Mouse (Mus musculus) spleen, postnatal 4 days (tissue): ENCODE results near the gene Hivep3.
A peak's percentile ranks its signal among the peaks of the same experiment; 100 is the strongest.

Experiments
- DNase-seq, 2 experiments: peaks; one replicate each; pipeline ENCODE4 v3.0.0; 2022; ENCODE audit warnings: low spot score in 2 of 2

Hivep3 gene

DNA sequence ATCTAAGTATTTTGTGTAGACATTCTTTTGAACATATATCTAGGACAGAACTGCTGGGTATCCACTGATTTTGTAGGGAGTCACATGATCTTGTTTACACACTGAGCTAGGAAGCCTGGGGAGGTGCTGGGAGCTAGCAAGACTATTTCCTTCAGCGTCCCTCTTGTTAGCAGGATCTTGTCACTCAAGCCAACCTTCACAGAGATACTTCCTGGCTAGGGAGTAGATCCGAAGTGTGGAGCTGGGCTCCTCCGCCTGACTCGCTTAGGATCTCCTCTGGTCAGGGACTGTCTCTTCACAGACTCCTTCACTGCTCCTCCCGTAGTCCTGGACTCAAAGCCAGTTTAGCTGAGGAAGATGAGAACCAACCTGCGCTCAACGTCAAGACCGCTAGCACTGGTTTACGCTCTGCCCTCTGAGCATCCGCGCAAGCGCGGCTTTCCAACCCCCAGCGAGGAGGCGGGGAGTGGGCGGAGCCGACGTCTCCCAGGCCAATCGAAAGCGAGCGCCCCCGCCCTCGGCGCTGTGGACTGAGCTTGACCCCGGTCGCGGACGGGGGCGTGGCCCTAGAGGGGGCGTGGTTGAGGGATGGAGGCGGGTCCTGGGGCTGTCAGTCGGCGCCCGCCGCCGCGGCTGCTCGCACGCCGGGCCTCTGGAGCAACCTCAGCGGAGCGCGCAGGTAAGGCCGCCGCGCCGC lies at the start of gene Hivep3:
TSS of gene Hivep3 (plus strand) at position 601 of the 697 bp plus-strand sequence.
- peak; percentile 98 to 99 for DNase-seq

DNA sequence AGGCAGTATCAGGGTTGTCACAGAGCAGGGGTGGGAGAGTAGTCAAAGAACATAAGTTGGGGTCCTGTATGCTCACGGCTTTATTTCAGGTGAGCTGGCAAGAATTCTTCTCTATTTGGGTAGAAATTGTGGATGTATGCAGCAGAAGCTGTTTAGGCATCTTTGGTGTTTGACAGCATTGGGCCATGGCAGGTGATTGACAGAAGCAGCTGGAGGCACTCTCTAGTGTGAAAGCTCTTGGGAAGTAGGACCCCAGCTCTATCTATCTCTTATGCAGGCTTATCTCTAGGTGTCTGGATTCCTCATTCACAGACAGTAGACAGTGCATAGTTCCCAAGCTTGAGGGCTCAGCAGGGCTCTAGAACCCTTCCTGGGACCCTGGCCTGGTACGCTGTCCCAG lies 47.8 kb upstream of the Hivep3 start:
- no peak for DNase-seq

DNA sequence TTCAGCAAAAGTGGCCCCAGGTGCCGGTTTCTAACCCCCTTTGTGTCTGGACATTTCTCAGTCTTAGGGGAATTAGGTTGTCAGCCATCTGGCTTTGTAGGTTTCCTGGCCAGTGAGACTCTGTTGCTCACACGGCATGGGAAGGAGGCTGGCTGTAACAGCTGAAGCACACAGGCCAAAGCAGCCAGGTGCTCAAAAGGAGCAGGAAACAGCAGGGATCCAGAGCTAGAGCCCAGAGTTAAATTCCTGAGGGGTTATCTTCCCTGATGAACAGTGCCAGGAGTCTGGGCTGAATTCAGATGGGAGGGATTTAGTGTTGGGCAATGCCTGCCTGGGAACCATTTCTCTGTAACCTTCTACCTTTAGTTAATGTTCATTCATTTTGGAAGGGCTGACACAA lies 35.2 kb upstream of the Hivep3 start:
- DNase-seq: no peak

DNA sequence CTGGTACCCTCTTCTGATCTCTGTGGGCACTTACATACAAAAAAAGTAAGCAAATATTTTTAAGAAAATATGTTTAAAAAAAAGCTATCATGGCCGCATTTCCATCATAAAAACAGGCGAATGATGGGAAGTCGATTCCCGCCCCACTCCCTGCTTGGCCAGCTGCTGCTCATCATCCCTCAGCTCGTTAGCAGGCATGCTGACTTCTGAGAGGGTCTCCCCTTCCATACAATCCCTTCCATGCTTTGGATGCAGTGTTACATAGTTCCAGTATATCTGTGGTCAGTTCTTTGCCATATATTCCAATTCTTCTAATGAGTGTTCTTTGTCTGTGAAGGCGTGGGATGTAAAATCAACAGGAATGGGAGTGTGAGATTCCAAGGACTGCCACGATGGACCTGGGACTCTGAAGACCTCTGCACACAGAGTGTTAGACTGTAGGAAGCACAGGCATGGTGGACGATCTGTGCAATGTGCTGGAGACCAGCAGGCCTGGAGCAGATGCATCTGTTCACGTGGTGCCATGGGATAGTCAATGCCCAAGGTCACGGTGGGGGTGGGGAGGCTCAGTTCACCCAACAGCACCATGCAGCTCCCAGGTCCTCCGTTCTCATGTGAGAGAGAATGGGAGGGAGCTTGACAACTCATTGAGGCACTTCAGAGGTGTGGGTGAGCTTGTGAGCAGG lies 32.2 kb upstream of the Hivep3 start:
- DNase-seq: no peak

DNA sequence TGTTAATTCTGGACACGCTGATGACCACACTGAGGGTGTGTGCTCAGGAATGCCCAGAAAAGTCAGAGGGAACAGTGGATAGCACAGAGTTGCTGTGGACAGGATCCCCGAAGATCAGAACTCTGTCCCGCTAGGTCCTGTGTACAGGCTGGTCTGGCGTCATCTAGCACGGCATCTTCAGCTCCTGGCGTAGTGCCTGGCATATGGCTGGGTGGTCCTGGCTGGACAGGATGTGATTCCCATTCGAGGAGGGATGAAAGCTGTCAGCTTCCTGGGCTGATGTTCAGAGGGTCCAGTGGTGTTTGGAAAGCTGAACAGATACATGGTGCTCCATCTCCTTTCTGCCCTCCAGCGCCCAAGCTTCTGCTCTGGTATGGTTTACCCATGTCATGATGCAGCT lies 29.6 kb upstream of the Hivep3 start:
- no peak for DNase-seq

DNA sequence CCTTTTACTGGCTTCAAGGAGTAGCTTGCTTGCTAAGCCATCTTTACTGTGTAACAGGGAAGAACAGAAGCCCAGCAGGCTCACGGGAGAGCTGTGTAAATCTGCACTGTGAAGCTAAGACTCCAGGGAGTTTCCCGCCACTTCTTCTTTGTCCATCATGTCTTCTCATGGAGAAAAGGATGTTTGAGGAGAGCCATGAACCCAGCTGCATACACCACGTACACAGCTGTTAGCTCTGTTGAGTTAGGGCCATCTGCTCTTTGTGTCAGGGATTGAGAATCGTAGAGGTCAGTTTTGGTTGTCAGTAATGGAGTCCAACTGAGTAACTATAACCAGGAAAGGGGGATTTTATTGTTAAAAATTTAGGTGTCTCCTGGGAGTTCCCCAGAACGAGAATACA lies 26.3 kb upstream of the Hivep3 start:
- DNase-seq: no peak

DNA sequence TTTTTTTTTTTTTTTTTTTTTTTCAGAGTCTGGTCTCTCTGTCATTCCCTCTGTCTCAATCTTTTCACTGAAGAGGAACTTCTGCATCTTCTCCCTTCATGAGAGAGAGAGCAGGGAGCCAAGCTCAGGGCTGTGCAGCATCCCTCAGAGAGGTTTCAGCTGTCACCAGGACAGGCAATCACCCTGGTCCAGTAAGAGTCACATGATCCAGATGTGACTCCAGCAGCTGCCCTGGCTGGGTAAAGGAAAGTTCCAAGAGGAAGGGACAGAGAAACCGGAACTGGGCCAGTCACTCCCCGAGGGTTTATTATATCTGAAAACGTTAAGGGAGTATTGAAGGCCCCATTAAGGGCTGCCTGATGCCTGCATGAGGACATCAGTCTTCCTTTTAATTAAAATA lies 25.8 kb upstream of the Hivep3 start:
- DNase-seq: no peak

DNA sequence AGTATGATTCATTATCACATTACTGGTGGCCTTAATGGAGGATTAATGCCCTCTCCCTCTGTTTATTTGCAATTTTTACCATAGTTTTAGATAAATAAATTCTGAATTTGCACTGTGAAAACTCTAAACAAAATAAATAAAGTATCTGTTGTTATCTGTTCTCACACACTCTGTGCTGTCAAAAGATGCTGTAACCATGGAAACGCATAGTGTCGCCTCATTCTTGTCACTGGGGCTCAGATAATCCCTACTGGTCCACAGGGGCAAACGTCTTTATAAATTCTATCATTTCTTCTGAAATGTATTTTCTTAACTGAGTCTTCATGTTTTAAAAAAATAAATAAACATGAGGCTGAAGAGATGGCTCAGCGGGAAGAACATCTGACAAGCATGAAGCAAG lies 23.4 kb upstream of the Hivep3 start:
- DNase-seq: no peak

DNA sequence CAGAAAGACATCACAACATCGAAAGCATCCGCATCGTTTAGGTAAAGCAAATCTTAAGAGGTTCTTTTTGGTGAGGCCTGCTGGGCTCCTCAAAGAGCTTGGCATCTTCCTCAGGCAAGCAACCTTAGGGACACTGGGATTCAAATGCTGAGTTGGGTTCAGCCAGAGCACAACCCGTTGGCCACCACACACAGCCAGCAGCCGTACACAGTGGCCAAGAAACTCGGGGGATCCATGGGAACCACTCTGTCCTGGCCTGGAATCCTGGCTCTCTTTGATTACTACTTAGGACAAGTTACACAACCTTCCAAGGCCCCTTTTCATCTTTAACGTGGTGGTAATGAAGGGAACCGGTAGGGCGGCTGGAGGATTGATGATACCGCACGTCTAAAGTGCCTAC lies 16.1 kb upstream of the Hivep3 start:
- DNase-seq: no peak

DNA sequence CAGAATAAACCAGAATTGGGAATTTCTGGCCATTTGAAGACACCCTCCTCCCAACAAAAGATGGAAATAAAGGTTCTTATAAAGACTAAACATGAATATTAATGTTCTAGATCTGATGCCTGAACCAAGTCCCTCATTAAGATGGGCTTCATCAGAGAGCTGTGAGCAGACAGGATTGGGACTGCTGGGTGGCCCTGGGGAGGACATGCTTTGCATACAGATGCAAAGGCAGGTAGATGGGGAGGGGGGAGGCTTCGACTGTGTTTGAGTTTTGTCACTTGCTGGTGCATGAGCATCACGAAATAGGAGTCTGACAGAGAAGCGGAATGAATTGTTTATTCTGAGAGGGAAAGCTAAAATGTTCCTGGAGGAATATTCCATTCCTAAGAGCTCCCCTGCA lies 12.1 kb upstream of the Hivep3 start:
- no peak for DNase-seq

DNA sequence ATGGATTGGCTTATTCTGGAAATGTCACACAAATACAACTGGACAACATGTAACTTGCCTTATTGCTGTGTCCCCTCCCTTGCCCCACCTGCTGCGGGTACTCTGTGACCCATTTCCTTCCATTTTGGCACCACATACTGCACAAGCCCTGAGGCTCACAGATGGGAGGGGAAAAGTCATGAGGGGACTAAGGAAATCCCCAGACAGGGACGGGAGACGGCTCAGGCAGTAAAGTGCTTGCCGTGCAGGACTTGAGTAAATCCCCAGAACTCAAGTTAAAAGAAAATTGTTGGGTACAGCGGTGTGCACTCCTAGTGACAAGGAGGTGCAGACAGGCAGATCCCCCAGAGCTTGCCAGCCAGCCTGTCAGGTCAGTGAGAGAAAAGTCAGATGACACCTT lies 7.5 kb upstream of the Hivep3 start:
- no peak for DNase-seq

DNA sequence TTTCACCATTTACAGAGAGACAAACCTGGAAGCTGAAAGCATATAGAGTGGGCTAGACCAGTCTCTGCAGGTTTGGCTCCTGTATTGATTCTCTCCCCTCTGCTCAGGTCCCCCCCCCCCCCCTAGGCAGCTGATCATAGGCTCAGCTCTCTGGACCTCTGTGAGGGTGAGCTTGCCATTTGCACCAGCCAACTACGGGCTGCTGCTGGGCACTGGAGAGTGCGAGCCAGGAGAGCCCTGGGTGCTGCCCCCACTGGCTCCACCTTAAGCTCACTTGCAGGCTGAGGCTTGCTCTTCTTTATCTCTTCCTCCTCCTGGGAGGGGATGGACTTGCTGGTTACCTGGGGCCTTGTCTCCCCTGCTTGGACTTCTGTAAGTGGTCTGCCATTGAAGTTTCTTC lies 5.7 kb upstream of the Hivep3 start:
- DNase-seq: no peak

DNA sequence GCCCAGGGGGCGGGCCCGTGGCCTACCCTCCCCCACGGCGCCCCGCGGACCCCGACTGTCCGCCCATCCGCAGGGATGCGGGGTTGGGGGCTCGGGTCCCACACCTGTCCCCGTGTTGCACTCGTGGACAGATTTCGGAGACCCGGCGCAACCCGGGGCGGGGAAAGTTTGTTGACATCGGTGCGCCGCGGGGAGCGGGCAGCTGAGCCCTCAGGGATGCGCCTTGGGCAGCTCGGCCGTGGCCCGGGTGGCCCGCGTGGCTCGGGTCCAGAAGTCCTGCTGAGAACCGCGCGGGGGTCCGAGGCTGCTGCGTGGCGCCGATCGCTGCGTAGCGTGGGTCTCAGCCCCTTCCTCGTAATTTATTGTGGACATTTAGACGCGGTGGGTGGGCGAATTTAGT lies 358 bp downstream of the Hivep3 start:
- peak; percentile 15 to 66 for DNase-seq

DNA sequence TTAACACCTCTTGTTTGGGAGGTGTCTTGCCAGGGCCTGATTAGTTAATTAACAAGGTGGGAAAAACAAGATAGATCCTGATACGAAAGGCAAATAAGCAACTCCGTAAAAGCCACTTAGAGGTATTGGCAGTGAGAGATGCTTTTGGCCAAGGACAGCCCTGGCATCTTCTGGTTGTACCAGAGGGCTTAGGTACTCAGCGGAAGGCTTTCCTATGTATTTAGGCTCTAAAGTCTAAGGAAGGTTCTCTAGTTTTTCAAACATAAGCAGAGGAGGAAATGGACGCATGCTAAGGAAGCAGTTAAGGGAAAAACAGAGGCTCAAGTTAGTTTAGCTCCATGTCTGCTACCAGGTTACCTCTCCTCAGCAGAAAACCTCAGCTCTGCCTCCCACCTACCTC lies 768 bp downstream of the Hivep3 start:
- DNase-seq: no peak

DNA sequence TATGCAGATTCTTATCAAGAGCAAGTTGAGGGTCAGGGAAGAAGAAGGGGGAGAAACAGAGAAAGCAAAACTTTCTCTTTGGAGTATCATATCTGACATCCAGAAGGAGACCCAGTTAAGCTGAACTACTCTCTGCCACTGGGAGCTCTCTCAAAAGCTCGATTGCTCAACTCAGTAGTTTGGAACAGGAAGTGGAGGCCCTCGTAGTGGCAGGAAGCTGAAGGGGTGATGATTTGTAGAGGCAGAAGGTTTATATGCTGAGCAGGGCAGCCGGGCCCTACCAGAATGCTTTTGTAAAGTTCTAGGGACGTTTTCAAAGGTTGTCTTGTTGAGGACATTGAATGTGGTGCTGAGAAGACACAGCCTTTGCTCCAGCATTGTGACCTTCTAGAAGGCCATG lies 5.1 kb downstream of the Hivep3 start:
- no peak for DNase-seq

DNA sequence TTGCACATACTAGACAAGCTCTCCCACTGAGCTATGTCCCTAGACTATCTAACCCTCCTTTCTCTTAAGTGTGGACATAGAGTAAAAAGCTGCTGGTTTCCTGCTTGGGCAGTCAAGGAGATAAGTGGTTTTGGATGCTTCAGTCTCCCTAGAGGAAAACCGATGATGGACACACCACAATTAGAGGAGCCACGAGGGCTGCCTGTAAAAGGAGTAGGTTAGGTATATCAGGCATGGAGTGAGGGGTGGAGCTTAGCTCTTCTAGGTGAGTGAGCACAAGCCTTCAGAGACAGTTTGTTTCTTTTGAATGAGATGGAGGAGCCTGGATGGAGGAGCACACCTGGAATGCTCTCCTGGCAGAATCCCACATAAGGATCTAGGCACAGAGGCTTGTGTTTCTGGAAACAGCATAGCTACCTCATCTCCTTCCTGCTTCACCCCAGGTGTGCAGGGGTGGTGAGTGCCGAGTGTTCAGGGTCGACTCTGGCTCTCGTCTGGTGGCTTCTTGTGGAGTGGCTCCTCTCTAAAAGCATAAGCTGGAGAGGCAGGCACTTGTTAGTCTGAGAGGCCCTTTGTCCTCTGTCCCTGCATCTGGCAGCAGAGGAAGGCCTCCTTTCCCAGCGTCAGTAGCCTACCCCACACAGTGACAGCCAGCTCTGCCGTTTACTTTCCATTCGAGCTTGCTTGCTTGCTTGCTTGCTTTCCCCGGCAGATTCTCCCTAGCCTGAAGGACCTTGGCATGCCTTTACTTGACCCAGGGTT lies 5.9 kb downstream of the Hivep3 start:
- DNase-seq: no peak

DNA sequence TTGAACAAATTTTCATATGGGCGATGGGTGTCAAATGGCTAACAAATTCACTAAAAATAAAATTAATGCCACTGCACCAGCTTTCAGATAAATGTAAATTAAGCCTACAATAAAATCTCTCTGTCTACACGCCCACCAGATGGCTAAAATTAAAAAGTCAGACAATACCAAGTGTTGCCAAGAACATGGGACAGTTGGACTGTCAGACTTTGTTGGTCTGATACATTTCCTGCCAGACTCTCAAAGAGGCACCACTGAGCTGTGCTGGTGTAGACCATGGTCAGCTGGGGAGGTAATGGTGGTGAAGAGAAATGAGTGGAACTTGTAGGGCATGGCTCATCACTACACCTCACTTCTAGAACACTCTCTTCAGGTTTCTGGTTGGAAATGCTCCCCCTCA lies 14.8 kb downstream of the Hivep3 start:
- no peak for DNase-seq

DNA sequence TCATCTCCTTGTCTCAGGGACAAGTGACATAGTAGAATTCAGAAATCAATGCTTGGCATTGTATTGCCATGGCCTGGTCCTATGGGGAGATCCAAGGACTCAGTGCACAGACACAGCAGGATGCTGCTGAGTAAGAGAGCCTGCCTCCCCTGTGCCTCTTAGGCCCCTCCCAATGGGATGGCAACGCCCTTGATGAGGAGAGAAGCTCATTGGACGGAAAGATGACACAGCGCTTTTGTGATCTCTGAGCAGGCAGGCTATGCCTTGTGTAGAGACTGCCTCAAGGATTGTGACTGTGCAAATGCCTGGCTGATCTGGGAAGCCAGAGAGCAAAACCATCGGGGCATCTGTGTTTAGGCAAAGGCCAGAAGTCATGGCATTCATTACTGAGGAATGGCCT lies 16.6 kb downstream of the Hivep3 start:
- no peak for DNase-seq

DNA sequence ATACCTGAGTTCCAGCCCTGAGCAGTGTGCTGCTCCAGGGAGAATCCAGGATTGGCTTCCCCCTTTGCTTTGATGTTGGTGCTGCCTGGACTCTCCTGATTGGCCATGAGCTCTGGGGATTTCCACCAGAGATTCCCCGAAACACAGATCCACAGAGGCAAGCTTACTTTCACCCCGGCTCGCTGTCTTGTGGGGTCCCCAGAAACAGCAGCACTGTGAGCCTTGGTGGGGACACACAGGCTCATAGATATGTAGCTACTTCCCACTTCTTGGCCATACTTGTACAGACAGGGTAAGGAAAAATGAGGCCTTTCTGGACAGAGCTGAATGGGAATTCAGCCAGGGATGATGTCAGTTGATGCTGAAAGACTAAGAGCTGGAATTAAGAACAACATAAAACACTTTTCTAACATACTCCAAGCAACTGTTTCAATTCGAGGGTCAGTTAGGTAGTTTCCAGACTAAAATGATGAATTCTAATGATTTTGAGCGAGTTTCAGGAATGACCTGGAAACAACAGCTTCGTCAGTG lies 17.2 kb downstream of the Hivep3 start:
- no peak for DNase-seq

DNA sequence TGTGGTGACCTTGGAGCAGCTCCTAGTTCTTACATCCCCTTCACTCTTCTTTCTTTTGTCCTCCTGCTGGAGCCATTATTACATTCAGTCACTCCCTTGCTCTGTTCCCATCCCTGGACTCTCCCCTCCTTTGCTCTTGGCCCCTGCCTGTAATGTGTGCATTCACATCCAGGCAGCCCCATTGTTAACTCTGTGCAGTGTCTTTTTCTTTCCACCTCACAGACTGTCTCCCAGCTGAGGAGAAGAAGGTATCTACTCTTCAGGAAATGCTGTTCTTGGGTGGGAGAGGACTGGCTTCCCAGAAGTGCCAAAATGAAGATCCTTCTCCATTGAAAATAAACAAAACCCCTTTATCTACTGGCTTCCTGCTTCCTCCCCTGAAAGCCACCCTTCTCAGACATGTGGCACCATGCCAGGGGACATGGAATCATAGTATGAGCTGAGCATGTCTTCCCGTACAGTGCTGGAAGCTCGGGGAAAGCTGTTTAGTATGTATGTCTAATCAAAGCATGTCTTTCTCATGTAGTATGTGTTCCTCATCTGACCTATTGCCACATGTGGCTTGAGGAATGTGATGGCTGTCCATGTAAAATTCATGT lies 17.9 kb downstream of the Hivep3 start:
- DNase-seq: no peak

DNA sequence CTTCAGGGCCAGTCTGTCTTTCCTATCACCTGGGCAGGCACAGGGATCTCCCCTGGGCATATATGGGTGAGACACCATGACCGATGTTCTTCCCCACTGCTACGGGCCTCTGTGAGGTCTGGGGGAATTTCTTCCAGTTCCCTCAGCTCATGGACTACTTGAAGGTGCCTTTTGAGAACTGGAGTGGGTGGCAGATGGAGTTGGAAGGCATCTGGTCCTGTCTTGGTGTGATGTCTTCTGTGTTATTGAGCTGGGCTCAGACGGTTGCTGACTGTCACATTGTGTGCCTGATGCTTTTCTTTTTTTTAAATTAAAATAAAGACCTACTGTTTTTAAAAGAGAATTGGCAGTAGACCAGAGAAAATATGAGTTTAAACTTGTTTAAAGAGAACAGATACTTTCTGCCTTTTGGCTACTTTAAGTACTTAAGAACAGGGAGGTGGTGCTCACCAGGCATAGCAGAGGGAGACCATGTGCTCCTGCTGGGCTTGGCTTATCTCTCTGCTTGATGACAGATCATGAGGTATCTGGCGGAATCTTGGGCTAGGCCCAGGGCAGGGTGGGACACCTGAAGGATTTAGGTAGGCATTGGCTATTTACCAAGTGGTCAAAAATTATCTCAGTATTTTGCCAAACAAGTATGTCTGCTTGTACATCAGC lies 26.1 kb downstream of the Hivep3 start:
- DNase-seq: no peak

DNA sequence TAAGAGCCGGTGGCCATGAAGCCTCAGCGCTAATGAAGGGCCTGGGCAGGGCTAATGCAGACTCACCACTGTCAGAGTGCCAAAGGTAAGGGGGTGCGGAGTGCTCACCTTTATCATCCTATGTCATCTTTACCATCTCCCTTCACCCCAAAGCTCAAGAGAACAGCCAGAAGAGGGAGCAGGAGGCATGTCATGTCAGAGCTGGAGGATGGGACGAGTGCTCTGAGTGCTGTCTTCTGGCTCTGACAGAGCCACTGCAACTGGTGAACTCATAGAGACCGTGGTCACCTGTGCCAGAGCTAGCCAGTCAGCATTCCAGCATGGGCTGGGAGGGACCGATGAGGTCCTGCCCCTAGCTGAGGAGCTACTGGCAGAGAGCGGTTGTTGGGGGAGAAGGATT lies 27.2 kb downstream of the Hivep3 start:
- DNase-seq: no peak
